Mouse (Mus musculus): ENCODE data around the gene Slc25a22. TPM values are rescaled to one million over a fixed set of nuclear protein-coding genes. Genes with fewer than 3 reads are reported as not detected.

Gene Slc25a22
- polyA plus RNA-seq, 1 experiment from 2014 or later: 80.4 TPM

GRCm38 (mm10) chr7:141443081-141443821, 5.6 kb upstream of the Slc25a22 start:
- no peak for ATAC-seq (ENCODE audit: low read depth)
- H3K27ac ChIP-seq (ENCODE audit: low read depth, low read length): no peak overlapping the region
- no peaks in the 10 kb centered on the region for H3K36me3 ChIP-seq (ENCODE audit: control insufficient read depth, insufficient read depth, low read length)
- peak overlapping the region; percentile 15 for H3K4me3 ChIP-seq (ENCODE audit: low read depth, low read length)
- WGBS: 31% methylated on average over 12 of the region's 12 CpGs
- H3K9ac ChIP-seq (replicated peaks; ENCODE audit: low read depth, low read length): peak overlapping the region; percentile 0; the same call in 1 of the 2 replicates
- H3K9me3 ChIP-seq (ENCODE audit: control insufficient read depth, low read length): no peaks in the 10 kb centered on the region
- H3K4me1 ChIP-seq (ENCODE audit: control insufficient read depth, insufficient read depth, low read length): peaks cover 11% of the 10 kb centered on the region; the same call in 1 of the 2 replicates
- no peaks in the 10 kb centered on the region for H3K27me3 ChIP-seq (ENCODE audit: control insufficient read depth, insufficient read depth, low read length)
- peak overlapping the region; percentile 51 for H3K4me2 ChIP-seq (ENCODE audit: low read depth, low read length)

- Histone ChIP-seq H3K9ac (replicated peaks; ENCODE audit: low read depth, low read length) (no peak overlapping the region), H3K27me3 (ENCODE audit: control insufficient read depth, insufficient read depth, low read length) (no peaks in the 10 kb centered on the region), H3K4me3 (ENCODE audit: low read depth, low read length) (no peak overlapping the region), H3K9me3 (ENCODE audit: control insufficient read depth, low read length) (no peaks in the 10 kb centered on the region), H3K36me3 (ENCODE audit: control insufficient read depth, insufficient read depth, low read length) (no peaks in the 10 kb centered on the region), H3K27ac (ENCODE audit: low read depth, low read length) (no peak overlapping the region), H3K4me2 (ENCODE audit: low read depth, low read length) (no peak overlapping the region), H3K4me1 (ENCODE audit: control insufficient read depth, insufficient read depth, low read length) (peaks cover 9% of the 10 kb centered on the region; the same call in 1 of the 2 replicates)
- 94% methylated on average over 13 of the region's 13 CpGs for WGBS
- ATAC-seq (ENCODE audit: low read depth): no peak
Observed at GRCm38 (mm10) chr7:141442199-141442598, 4.5 kb upstream of the Slc25a22 start.

GRCm38 (mm10) chr7:141441460-141441859, 3.8 kb upstream of the Slc25a22 start:
- H3K9ac ChIP-seq (replicated peaks; ENCODE audit: low read depth, low read length): no peak overlapping the region
- no peak for ATAC-seq (ENCODE audit: low read depth)
- 96% methylated on average over 9 of the region's 9 CpGs for WGBS

GRCm38 (mm10) chr7:141440613-141441012, 2.9 kb upstream of the Slc25a22 start:
- Histone ChIP-seq H3K36me3 (ENCODE audit: control insufficient read depth, insufficient read depth, low read length) (no peaks in the 10 kb centered on the region), H3K4me2 (ENCODE audit: low read depth, low read length) (no peak overlapping the region), H3K9ac (replicated peaks; ENCODE audit: low read depth, low read length) (no peak overlapping the region), H3K4me1 (ENCODE audit: control insufficient read depth, insufficient read depth, low read length) (peaks cover 22% of the 10 kb centered on the region; the same call in 1 of the 2 replicates), H3K4me3 (ENCODE audit: low read depth, low read length) (no peak overlapping the region), H3K27me3 (ENCODE audit: control insufficient read depth, insufficient read depth, low read length) (no peaks in the 10 kb centered on the region), H3K27ac (ENCODE audit: low read depth, low read length) (no peak overlapping the region), H3K9me3 (ENCODE audit: control insufficient read depth, low read length) (no peaks in the 10 kb centered on the region)
- 23% methylated on average over 6 of the region's 6 CpGs for WGBS
- no peak for ATAC-seq (ENCODE audit: low read depth)

More at GRCm38 (mm10) chr7:141441460-141441859, 3.8 kb upstream of the Slc25a22 start:
- H3K9me3 ChIP-seq (ENCODE audit: control insufficient read depth, low read length): no peaks in the 10 kb centered on the region
- no peak overlapping the region for H3K4me3 ChIP-seq (ENCODE audit: low read depth, low read length)
- no peak overlapping the region for H3K4me2 ChIP-seq (ENCODE audit: low read depth, low read length)
- H3K4me1 ChIP-seq (ENCODE audit: control insufficient read depth, insufficient read depth, low read length): peaks cover 13% of the 10 kb centered on the region; the same call in 1 of the 2 replicates
- no peaks in the 10 kb centered on the region for H3K36me3 ChIP-seq (ENCODE audit: control insufficient read depth, insufficient read depth, low read length)
- H3K27me3 ChIP-seq (ENCODE audit: control insufficient read depth, insufficient read depth, low read length): no peaks in the 10 kb centered on the region
- H3K27ac ChIP-seq (ENCODE audit: low read depth, low read length): no peak overlapping the region

- ATAC-seq (ENCODE audit: low read depth): no peak
- Histone ChIP-seq H3K4me2 (ENCODE audit: low read depth, low read length) (no peak overlapping the region), H3K9ac (replicated peaks; ENCODE audit: low read depth, low read length) (no peak overlapping the region), H3K4me1 (ENCODE audit: control insufficient read depth, insufficient read depth, low read length) (peaks cover 27% of the 10 kb centered on the region; the same call in 1 of the 2 replicates), H3K27ac (ENCODE audit: low read depth, low read length) (no peak overlapping the region), H3K27me3 (ENCODE audit: control insufficient read depth, insufficient read depth, low read length) (no peaks in the 10 kb centered on the region), H3K9me3 (ENCODE audit: control insufficient read depth, low read length) (no peaks in the 10 kb centered on the region), H3K36me3 (ENCODE audit: control insufficient read depth, insufficient read depth, low read length) (no peaks in the 10 kb centered on the region), H3K4me3 (ENCODE audit: low read depth, low read length) (no peak overlapping the region)
- WGBS: 93% methylated on average over 11 of the region's 11 CpGs
Observed at GRCm38 (mm10) chr7:141439811-141440210, 2.1 kb upstream of the Slc25a22 start.

- no peak overlapping the region for H3K4me2 ChIP-seq (ENCODE audit: low read depth, low read length)
- H3K4me3 ChIP-seq (ENCODE audit: low read depth, low read length): no peak overlapping the region
- H3K36me3 ChIP-seq (ENCODE audit: control insufficient read depth, insufficient read depth, low read length): no peaks in the 10 kb centered on the region
- WGBS: 97% methylated on average over 10 of the region's 10 CpGs
- H3K9ac ChIP-seq (replicated peaks; ENCODE audit: low read depth, low read length): no peak overlapping the region
- H3K4me1 ChIP-seq (ENCODE audit: control insufficient read depth, insufficient read depth, low read length): peaks cover 31% of the 10 kb centered on the region; the same call in 1 of the 2 replicates
- H3K27me3 ChIP-seq (ENCODE audit: control insufficient read depth, insufficient read depth, low read length): no peaks in the 10 kb centered on the region
- H3K9me3 ChIP-seq (ENCODE audit: control insufficient read depth, low read length): no peaks in the 10 kb centered on the region
- no peak overlapping the region for H3K27ac ChIP-seq (ENCODE audit: low read depth, low read length)
- ATAC-seq (ENCODE audit: low read depth): no peak
Observed at GRCm38 (mm10) chr7:141439140-141439679, 1.5 kb upstream of the Slc25a22 start.

GRCm38 (mm10) chr7:141438201-141438968, 693 bp upstream of the Slc25a22 start:
- H3K4me3 ChIP-seq (ENCODE audit: low read depth, low read length): no peak overlapping the region

GRCm38 (mm10) chr7:141436523-141436892, 1.2 kb downstream of the Slc25a22 start:
- no peak overlapping the region for H3K27ac ChIP-seq (ENCODE audit: low read depth, low read length)
- ATAC-seq (ENCODE audit: low read depth): no peak
- peak overlapping the region; percentile 90 for H3K4me2 ChIP-seq (ENCODE audit: low read depth, low read length)
- H3K4me3 ChIP-seq (ENCODE audit: low read depth, low read length): peak overlapping the region; percentile 52
- peaks cover 10% of the 10 kb centered on the region for H3K36me3 ChIP-seq (ENCODE audit: control insufficient read depth, insufficient read depth, low read length)
- peak overlapping the region; percentile 68 for H3K9ac ChIP-seq (replicated peaks; ENCODE audit: low read depth, low read length)
- no peaks in the 10 kb centered on the region for H3K9me3 ChIP-seq (ENCODE audit: control insufficient read depth, low read length)
- WGBS: 40% methylated on average over 2 of the region's 2 CpGs
- H3K27me3 ChIP-seq (ENCODE audit: control insufficient read depth, insufficient read depth, low read length): no peaks in the 10 kb centered on the region
- peaks cover 31% of the 10 kb centered on the region for H3K4me1 ChIP-seq (ENCODE audit: control insufficient read depth, insufficient read depth, low read length)

More at GRCm38 (mm10) chr7:141438201-141438968, 693 bp upstream of the Slc25a22 start:
- Histone ChIP-seq H3K9ac (replicated peaks; ENCODE audit: low read depth, low read length) (no peak overlapping the region), H3K36me3 (ENCODE audit: control insufficient read depth, insufficient read depth, low read length) (no peaks in the 10 kb centered on the region), H3K9me3 (ENCODE audit: control insufficient read depth, low read length) (no peaks in the 10 kb centered on the region), H3K4me2 (ENCODE audit: low read depth, low read length) (no peak overlapping the region), H3K27ac (ENCODE audit: low read depth, low read length) (no peak overlapping the region), H3K27me3 (ENCODE audit: control insufficient read depth, insufficient read depth, low read length) (no peaks in the 10 kb centered on the region), H3K4me1 (ENCODE audit: control insufficient read depth, insufficient read depth, low read length) (peaks cover 37% of the 10 kb centered on the region)
- no peak for ATAC-seq (ENCODE audit: low read depth)
- 95% methylated on average over 12 of the region's 12 CpGs for WGBS
